Mouse (Mus musculus): ENCODE results near the gene Ramp1.

DNA sequence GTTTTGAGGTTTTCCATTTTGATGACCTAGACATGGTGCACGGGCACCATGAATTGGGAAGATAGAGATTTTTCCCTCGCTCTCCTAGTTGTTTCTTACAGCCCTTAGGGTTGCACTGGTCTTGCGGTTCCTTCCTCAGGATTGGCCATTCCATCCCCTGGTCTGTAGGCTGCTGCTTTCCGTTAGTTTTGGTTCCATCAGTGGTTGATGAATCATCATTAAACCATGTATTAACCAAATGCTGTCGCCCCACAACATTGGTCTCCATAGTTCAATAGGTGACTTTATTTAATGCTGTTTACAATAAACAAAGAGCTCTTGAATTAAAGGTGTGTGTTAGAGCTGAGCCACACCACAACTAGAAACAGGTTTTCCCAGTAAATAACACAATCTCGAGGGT, 58.1 kb downstream of the Ramp1 start:
- TF ChIP-seq FLI1 (IDR thresholded peaks at IDR 0.05; ENCODE audit: low read length) (no peak), GATA1 (IDR thresholded peaks at IDR 0.05; ENCODE audit: borderline replicate concordance, low read length) (no peak)
